Mouse (Mus musculus): ENCODE results near the gene Nckap1l.

Nckap1l gene

DNA sequence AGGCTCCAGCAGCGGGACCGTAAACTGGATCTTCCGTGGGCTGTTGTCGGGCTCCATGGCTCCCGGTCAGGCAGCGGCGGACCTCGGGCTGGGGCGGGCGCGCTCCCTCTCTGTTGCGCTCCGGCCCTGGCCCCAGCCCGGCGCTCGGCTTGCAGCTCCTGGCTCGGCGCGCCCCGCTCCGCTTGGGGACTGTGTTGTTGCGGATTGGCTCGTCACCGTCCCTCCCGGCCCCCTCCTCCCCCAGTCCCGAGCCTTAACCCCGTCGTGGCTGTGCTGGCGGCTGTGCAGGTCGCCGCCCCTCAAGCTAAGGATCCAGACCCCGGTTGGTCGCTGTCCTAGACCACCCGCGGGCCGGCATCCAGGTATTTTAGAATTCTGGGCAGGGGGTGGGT is 84.2 kb downstream of the Nckap1l start, which contains the start of gene Ppp1r1a:
Gene Ppp1r1a (minus strand): TSS at position 182 of the 392 bp plus-strand sequence.
- DNase-seq (ENCODE audit: low read depth, low spot score), result no peak

DNA sequence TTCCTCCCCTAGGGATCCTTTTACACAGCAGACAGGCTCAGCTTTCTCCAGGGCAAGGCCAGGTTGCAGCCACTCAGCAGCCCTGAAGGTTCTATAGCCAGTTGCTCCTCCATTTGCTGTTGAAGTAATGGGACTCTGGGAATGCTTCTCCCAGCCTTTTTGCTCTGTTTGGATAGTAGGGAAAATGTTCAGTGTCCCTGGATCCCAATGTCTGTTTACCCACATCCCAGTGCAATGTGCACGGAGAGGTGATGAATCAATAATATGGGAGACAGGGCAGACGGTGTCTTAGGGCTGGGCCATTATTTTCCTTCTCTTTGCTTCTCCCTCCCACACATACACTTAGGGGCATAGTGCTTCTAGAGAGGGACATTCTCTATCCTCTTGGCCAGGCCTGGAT is 85.7 kb downstream of the Nckap1l start:
- no peak for DNase-seq (ENCODE audit: low read depth, low spot score)

DNA sequence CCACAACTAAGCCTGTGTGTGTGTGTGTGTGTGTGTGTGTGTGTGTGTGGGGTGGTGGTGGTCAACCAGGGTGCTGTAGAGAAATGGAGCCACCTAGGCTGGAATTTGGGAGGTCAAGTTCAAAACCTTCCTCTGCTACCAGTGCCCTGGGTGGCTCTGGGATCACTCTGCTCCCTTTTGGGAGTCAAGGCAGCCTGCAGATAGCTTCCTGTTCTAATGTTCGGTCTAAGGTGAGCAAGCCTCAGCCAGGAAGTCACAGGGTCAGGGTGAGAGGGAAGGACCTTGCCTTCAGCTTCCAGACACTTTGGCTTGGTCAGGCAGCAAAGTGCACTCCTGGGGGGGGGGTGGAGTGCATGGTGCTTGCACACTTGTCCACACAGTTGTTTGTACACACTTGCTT is 87.1 kb downstream of the Nckap1l start:
- no peak for DNase-seq (ENCODE audit: low read depth, low spot score)

DNA sequence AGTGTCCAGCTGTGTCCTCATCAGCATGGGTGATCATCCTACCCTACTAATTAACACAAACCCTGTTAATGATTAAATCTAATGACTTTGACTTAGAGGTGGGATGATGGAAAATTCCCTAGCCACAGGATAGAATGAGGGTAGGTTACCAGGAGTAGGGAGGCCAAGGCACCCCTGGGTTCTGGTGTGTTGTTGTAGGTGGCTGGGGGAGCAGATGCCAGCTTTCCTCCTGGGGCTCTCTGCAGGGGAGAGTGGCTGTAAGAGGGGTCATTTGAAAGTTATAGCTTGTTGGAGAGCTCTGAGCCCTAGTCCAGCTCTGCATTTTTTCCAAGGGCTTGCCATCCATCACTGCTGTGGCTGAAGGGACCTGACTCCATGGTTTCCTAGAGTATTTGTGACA is 88.9 kb downstream of the Nckap1l start:
- DNase-seq (ENCODE audit: low read depth, low spot score), result no peak

DNA sequence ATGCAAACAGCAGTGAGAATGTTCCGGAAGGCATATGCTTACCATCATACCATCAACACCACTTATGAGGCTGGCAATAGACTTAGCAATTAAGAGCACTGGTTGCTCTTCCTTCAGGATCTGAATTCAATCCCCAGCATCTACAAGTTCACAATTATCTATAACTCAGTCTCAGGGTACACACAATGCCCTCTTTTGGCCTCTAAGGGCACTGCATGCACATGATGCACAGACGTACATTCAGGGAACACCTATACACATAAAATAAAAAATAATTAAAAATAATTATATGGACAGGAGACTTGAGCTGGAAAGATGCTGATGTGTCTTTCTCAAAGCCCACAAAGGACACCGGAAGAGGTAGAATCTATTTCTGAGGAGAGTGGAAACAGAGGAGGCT is 94.4 kb downstream of the Nckap1l start:
- DNase-seq (ENCODE audit: low read depth, low spot score), result no peak

Data from c-Kit-negative CD71-positive TER-119-positive erythroid progenitor cells, embryonic 14.5 days (primary cell).